Mouse (Mus musculus) heart, postnatal 4 days (tissue): Measurements from ENCODE around the gene Dicer1. TPM values are rescaled to one million over a fixed set of nuclear protein-coding genes. Genes with fewer than 3 reads are reported as not detected.

Experiments
- DNase-seq: peaks from one replicate; pipeline ENCODE4 v3.0.0; 2021
- total RNA-seq, 2 experiments: library from RNA; stranded (reverse); gene quantifications; 2 replicates each; pipeline ENCODE4 v1.2.3; 2021

Dicer1 gene
- 10 to 100 TPM; 55.3 to 60.0 TPM for total RNA-seq

GRCm38 (mm10) chr12:104751814-104752765 lies at the start of gene Dicer1:
TSS of gene Dicer1 (minus strand) at chr12:104751952.
- peak; percentile 99 for DNase-seq

- no peak for DNase-seq
These were observed 47.6 kb upstream of the Dicer1 start for GRCm38 (mm10) chr12:104799365-104799764.

GRCm38 (mm10) chr12:104797905-104798304 lies 46.2 kb upstream of the Dicer1 start:
- DNase-seq, result no peak

GRCm38 (mm10) chr12:104796635-104797378 lies 45.1 kb upstream of the Dicer1 start:
- no peak for DNase-seq

GRCm38 (mm10) chr12:104794957-104795356 lies 43.2 kb upstream of the Dicer1 start:
- no peak for DNase-seq

- no peak for DNase-seq
These were observed 41.7 kb upstream of the Dicer1 start for GRCm38 (mm10) chr12:104793486-104793885.

- DNase-seq, result no peak
These were observed 25.9 kb upstream of the Dicer1 start for GRCm38 (mm10) chr12:104777603-104778002.

- DNase-seq, result peak; percentile 39
These were observed 20.2 kb upstream of the Dicer1 start for GRCm38 (mm10) chr12:104771941-104772340.

- DNase-seq, result no peak
These were observed 17.5 kb upstream of the Dicer1 start for GRCm38 (mm10) chr12:104769201-104769785.

GRCm38 (mm10) chr12:104767183-104767582 lies 15.4 kb upstream of the Dicer1 start:
- no peak for DNase-seq

GRCm38 (mm10) chr12:104765761-104766160 lies 14.0 kb upstream of the Dicer1 start:
- DNase-seq, result peak; percentile 37

- DNase-seq, result no peak
These were observed 13.4 kb upstream of the Dicer1 start for GRCm38 (mm10) chr12:104765116-104765515.

GRCm38 (mm10) chr12:104763918-104764317 lies 12.2 kb upstream of the Dicer1 start:
- DNase-seq, result no peak

- DNase-seq, result no peak
These were observed 9.7 kb upstream of the Dicer1 start for GRCm38 (mm10) chr12:104761411-104761810.

- DNase-seq, result no peak
These were observed 6.3 kb upstream of the Dicer1 start for GRCm38 (mm10) chr12:104758066-104758465.

- DNase-seq, result no peak
These were observed 1.9 kb upstream of the Dicer1 start for GRCm38 (mm10) chr12:104753686-104754085.

GRCm38 (mm10) chr12:104751331-104751813 lies 380 bp downstream of the Dicer1 start:
- peak; percentile 60 for DNase-seq

GRCm38 (mm10) chr12:104748946-104749345 lies 2.8 kb downstream of the Dicer1 start:
- DNase-seq, result no peak

GRCm38 (mm10) chr12:104747252-104747651 lies 4.5 kb downstream of the Dicer1 start:
- no peak for DNase-seq

GRCm38 (mm10) chr12:104746601-104747000 lies 5.2 kb downstream of the Dicer1 start:
- no peak for DNase-seq

GRCm38 (mm10) chr12:104743687-104744086 lies 8.1 kb downstream of the Dicer1 start:
- no peak for DNase-seq

- DNase-seq, result no peak
These were observed 9.5 kb downstream of the Dicer1 start for GRCm38 (mm10) chr12:104742247-104742646.
